Mouse (Mus musculus): ENCODE results near the gene Uroc1. TPM values are rescaled to one million over a fixed set of nuclear protein-coding genes. Genes with fewer than 3 reads are reported as not detected.

The Uroc1 gene
- polyA plus RNA-seq, 1 experiment from 2014 or later, result 0.06 TPM

DNA sequence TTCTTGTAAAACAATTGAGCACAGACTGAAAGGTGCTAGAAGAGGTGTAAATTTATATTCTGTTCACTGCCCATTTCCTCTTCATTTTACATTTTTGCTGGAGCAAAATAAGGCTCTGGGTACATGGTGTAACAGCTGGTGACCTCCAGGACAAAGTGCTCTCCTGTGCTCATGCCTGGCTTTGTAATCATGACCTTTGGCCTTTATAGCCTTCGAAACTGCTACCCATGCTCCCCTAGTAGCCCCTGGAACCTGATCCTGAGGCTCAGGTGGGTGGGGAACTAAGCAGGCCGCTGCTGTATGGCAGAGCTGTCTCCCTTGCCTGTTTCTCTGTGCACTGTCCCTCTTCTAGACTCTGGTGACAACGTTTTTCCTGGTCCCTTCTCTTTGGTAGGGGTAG lies 60.9 kb downstream of the Uroc1 start:
- Histone ChIP-seq H3K4me1 (replicated peaks) (no peaks in the 10 kb centered on the region), H3K9ac (replicated peaks) (no peak overlapping the region), H3K27ac (no peak overlapping the region), H3K4me2 (no peak overlapping the region), H3K4me3 (replicated peaks) (no peak overlapping the region), H3K36me3 (peaks cover 27% of the 10 kb centered on the region; the same call in 1 of the 2 replicates), H3K9me3 (no peaks in the 10 kb centered on the region), H3K27me3 (no peaks in the 10 kb centered on the region)
- no peak for ATAC-seq (ENCODE audit: insufficient number of reproducible peaks, insufficient read depth, low FRiP score, low TSS enrichment, low read depth)
- 50% methylated on average over 3 of the region's 3 CpGs for WGBS

DNA sequence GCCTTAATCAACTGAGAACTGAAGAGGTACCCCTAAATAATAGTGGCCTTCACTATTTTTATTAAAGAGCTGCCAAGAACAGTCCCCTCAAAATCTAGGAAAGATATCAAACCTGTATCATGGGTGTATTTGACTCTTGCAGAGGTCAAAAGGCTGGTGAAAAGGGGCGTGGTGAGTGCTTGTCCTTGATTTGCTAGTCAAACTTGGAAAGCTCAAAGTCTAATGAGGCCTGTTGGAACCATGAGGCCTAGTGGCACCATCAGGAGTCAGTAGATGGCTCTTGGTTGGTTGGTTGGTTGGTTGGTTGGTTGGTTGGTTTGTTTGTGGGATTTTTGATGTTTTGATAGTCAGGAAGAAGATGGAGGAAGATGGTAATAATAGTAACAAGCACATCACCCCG lies 62.7 kb downstream of the Uroc1 start:
- no peak for ATAC-seq (ENCODE audit: insufficient number of reproducible peaks, insufficient read depth, low FRiP score, low TSS enrichment, low read depth)
- Histone ChIP-seq H3K9me3 (no peaks in the 10 kb centered on the region), H3K27ac (no peak overlapping the region), H3K36me3 (peaks cover 25% of the 10 kb centered on the region), H3K9ac (replicated peaks) (no peak overlapping the region), H3K27me3 (no peaks in the 10 kb centered on the region), H3K4me1 (replicated peaks) (no peaks in the 10 kb centered on the region), H3K4me2 (no peak overlapping the region), H3K4me3 (replicated peaks) (no peak overlapping the region)
- WGBS, result 85% methylated on average over 2 of the region's 2 CpGs

DNA sequence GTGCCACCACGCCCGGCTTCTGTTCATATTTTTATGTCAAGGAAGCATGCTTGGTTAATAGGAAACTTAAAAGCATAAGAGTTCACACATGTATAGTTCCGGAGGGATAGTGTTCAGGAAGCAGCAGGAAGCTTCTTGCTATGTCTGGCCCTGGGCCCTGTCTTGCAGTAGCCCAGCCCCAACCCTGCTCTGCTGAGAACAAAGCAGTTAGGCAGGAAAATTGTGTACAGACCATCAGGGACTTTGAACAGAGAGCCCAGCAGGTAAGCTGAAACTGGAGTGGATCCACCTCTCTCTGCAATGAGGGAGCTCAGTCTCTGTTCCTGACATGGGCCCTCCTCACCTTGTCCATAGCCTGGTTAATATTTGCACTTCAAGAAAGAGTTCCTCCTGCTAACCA lies 64.2 kb downstream of the Uroc1 start:
- no peak for ATAC-seq (ENCODE audit: insufficient number of reproducible peaks, insufficient read depth, low FRiP score, low TSS enrichment, low read depth)
- H3K36me3 ChIP-seq, result peaks cover 24% of the 10 kb centered on the region
- H3K27me3 ChIP-seq, result no peaks in the 10 kb centered on the region
- no peaks in the 10 kb centered on the region for H3K4me1 ChIP-seq (replicated peaks)
- H3K4me3 ChIP-seq (replicated peaks), result no peak overlapping the region
- no peaks in the 10 kb centered on the region for H3K9me3 ChIP-seq
- H3K27ac ChIP-seq, result no peak overlapping the region
- H3K4me2 ChIP-seq, result no peak overlapping the region
- no peak overlapping the region for H3K9ac ChIP-seq (replicated peaks)
- 91% methylated on average over 3 of the region's 3 CpGs for WGBS

DNA sequence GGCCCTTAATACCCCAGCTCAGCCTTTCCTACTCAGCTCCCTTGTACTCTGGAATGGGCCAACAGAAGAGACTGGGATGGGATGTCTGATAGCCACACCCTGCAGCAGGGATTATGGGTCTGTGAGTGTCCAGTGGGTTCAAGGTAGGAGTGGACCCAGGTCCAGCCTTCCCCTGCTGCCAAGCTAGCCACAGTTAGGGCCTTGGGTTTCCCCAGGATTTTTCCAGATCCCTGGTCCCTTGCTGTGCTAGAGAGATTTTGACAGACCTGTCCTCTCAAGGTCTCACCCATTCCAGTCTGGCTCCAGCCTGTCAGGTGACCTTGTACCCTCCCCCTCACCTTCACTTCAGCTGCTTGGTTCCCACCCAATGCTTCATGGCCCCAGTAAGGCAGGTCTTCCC lies 75.5 kb downstream of the Uroc1 start:
- H3K4me2 ChIP-seq, result no peak overlapping the region
- no peak overlapping the region for H3K27ac ChIP-seq
- no peak for ATAC-seq (ENCODE audit: insufficient number of reproducible peaks, insufficient read depth, low FRiP score, low TSS enrichment, low read depth)
- peaks cover 5% of the 10 kb centered on the region; the same call in 1 of the 2 replicates for H3K36me3 ChIP-seq
- H3K27me3 ChIP-seq, result no peaks in the 10 kb centered on the region
- H3K4me1 ChIP-seq (replicated peaks), result no peaks in the 10 kb centered on the region
- no peak overlapping the region for H3K9ac ChIP-seq (replicated peaks)
- H3K4me3 ChIP-seq (replicated peaks), result no peak overlapping the region
- no peaks in the 10 kb centered on the region for H3K9me3 ChIP-seq

DNA sequence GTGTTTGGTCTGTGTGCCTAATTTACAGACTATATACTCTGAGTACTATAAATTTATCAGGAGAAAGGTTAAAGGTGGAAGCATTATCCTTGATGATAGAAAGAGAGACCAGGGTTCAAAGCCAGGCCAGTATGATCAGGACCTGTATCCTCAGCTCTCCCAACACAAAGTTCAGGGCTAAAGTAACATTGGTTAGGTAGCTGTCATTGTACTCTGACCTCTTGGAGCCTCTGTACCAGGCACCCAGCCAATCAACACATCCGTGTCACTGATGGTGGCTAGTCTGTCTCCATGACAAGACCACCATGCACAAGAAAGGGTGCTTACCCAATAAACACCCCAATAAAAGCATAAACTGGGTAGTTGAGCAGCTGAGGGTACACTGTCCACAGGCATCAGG lies 77.9 kb downstream of the Uroc1 start:
- no peak for ATAC-seq (ENCODE audit: insufficient number of reproducible peaks, insufficient read depth, low FRiP score, low TSS enrichment, low read depth)
- Histone ChIP-seq H3K4me3 (replicated peaks) (no peak overlapping the region), H3K9ac (replicated peaks) (no peak overlapping the region), H3K27me3 (no peaks in the 10 kb centered on the region), H3K36me3 (no peaks in the 10 kb centered on the region), H3K4me2 (no peak overlapping the region), H3K27ac (no peak overlapping the region), H3K4me1 (replicated peaks) (no peaks in the 10 kb centered on the region), H3K9me3 (no peaks in the 10 kb centered on the region)
- WGBS, result 86% methylated on average over 1 of the region's 1 CpGs

DNA sequence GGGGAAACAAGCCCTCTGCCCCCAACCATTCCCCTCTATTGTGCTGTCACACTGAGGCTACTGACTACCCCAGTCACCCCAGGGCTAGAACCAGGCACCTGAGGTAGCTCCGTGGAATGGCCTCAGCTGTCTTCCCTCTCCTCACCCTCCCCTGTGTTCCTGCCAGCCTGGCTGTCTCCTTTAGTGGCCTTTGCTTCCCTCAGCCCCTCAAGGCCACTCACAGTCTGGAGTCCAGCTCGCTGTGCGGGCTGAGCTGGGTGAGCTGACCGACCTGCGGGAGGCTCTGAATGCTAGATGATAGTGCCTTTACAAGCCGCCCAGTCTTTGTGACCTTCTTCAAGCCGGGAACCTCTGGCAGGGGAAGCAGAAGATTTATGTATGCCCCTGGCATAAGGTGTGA lies 78.8 kb downstream of the Uroc1 start:
- no peak overlapping the region for H3K4me2 ChIP-seq
- no peaks in the 10 kb centered on the region for H3K9me3 ChIP-seq
- H3K36me3 ChIP-seq, result no peaks in the 10 kb centered on the region
- no peaks in the 10 kb centered on the region for H3K27me3 ChIP-seq
- ATAC-seq (ENCODE audit: insufficient number of reproducible peaks, insufficient read depth, low FRiP score, low TSS enrichment, low read depth), result no peak
- H3K4me1 ChIP-seq (replicated peaks), result no peaks in the 10 kb centered on the region
- WGBS, result 74% methylated on average over 7 of the region's 7 CpGs
- no peak overlapping the region for H3K4me3 ChIP-seq (replicated peaks)
- no peak overlapping the region for H3K27ac ChIP-seq
- no peak overlapping the region for H3K9ac ChIP-seq (replicated peaks)

Other genes with a start within 250 kb of the Uroc1 start
- not detected in 2 replicates for gene Vmn1r50, start 231.9 kb upstream of the Uroc1 start, polyA plus RNA-seq (2016; fragmentation: Nextera tagmentation; extraction: Ambion mirVana)
- gene Vmn1r51, start 210.7 kb upstream of the Uroc1 start, polyA plus RNA-seq (2016; fragmentation: Nextera tagmentation; extraction: Ambion mirVana), result not detected in 2 replicates
- not detected in 2 replicates for gene Vmn1r52, start 158.5 kb upstream of the Uroc1 start, polyA plus RNA-seq (2016; fragmentation: Nextera tagmentation; extraction: Ambion mirVana)
- gene V1ra8, start 130.5 kb upstream of the Uroc1 start, polyA plus RNA-seq (2016; fragmentation: Nextera tagmentation; extraction: Ambion mirVana), result not detected in 2 replicates
- not detected in 2 replicates for gene Vmn1r53, start 108.8 kb upstream of the Uroc1 start, polyA plus RNA-seq (2016; fragmentation: Nextera tagmentation; extraction: Ambion mirVana)
- gene Vmn1r54, start 87.0 kb upstream of the Uroc1 start, polyA plus RNA-seq (2016; fragmentation: Nextera tagmentation; extraction: Ambion mirVana), result not detected in 2 replicates
- not detected in 2 replicates for gene BC048671, start 32.1 kb upstream of the Uroc1 start, polyA plus RNA-seq (2016; fragmentation: Nextera tagmentation; extraction: Ambion mirVana)
- not detected in 2 replicates for gene Chst13, start 8.1 kb upstream of the Uroc1 start, polyA plus RNA-seq (2016; fragmentation: Nextera tagmentation; extraction: Ambion mirVana)
- 9.9 and 12.1 TPM in 2 replicates for gene Zxdc, start 36.2 kb downstream of the Uroc1 start, polyA plus RNA-seq (2016; fragmentation: Nextera tagmentation; extraction: Ambion mirVana)
- gene Cfap100, start 95.5 kb downstream of the Uroc1 start, polyA plus RNA-seq (2016; fragmentation: Nextera tagmentation; extraction: Ambion mirVana), result 0.18 and 0.50 TPM in 2 replicates
- gene Klf15, start 129.3 kb downstream of the Uroc1 start, polyA plus RNA-seq (2016; fragmentation: Nextera tagmentation; extraction: Ambion mirVana), result 4.3 and 4.6 TPM in 2 replicates
- gene Aldh1l1, start 153.1 kb downstream of the Uroc1 start, polyA plus RNA-seq (2016; fragmentation: Nextera tagmentation; extraction: Ambion mirVana), result 1.6 TPM in 2 replicates